Mouse (Mus musculus): Measurements from ENCODE around the gene Tamm41. TPM values are rescaled to one million over a fixed set of nuclear protein-coding genes. Genes with fewer than 3 reads are reported as not detected.

Gene Tamm41
- polyA plus RNA-seq, 1 experiment, result 11.7 TPM

DNA sequence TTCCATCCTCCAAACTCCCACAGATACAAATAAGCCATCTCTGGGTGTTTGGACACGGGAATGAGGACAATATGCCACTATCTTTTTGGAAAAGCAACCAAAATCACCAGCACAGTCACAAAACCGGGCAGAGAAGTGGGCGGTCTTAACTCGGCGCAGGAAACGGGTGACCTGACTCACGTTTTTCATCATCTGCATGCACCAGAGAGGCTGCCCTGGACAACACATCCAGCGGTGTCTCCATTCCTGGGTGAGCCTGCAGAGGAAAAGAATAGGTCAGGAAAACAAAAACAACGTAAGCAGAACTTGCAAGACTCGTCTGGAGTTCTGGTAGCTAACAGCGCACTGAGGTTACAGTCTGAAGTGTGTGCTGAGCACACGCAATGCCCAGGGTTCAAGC lies 79.9 kb downstream of the Tamm41 start:
- H3K27me3 ChIP-seq (replicated peaks), result peaks cover 70% of the 10 kb centered on the region
- no peaks in the 10 kb centered on the region for H3K36me3 ChIP-seq (replicated peaks; ENCODE audit: low read length)
- peaks cover 14% of the 10 kb centered on the region for H3K9me3 ChIP-seq
- TF ChIP-seq FLI1 (IDR thresholded peaks at IDR 0.05; ENCODE audit: low read length) (no peak), GATA1 (IDR thresholded peaks at IDR 0.05; ENCODE audit: borderline replicate concordance, low read length) (no peak)
- no peak overlapping the region for H3K4me3 ChIP-seq (replicated peaks)
- H3K4me1 ChIP-seq, result no peaks in the 10 kb centered on the region

GRCm38 (mm10) chr6:114954496-114954895 lies 83.2 kb downstream of the Tamm41 start:
- Histone ChIP-seq H3K4me3 (replicated peaks) (no peak overlapping the region), H3K27me3 (replicated peaks) (peaks cover 59% of the 10 kb centered on the region), H3K36me3 (replicated peaks; ENCODE audit: low read length) (no peaks in the 10 kb centered on the region), H3K9me3 (peaks cover 9% of the 10 kb centered on the region), H3K4me1 (no peaks in the 10 kb centered on the region)
- TF ChIP-seq FLI1 (IDR thresholded peaks at IDR 0.05; ENCODE audit: low read length) (no peak), GATA1 (IDR thresholded peaks at IDR 0.05; ENCODE audit: borderline replicate concordance, low read length) (no peak)

Other genes starting within 250 kb of the Tamm41 start
- gene Vgll4, start 67.9 kb downstream of the Tamm41 start, polyA plus RNA-seq (2012; ENCODE audit: insufficient read depth, low replicate concordance), result 30.5 and 59.7 TPM in 2 replicates
- 0.94 and 0.96 TPM in 2 replicates for gene Syn2, start 97.0 kb upstream of the Tamm41 start, polyA plus RNA-seq (2012; ENCODE audit: insufficient read depth, low replicate concordance)
- gene Gm17482, start 189.5 kb upstream of the Tamm41 start, polyA plus RNA-seq (2012; ENCODE audit: insufficient read depth, low replicate concordance), result not detected in 2 replicates
- not detected in 2 replicates for gene Timp4, start 214.3 kb upstream of the Tamm41 start, polyA plus RNA-seq (2012; ENCODE audit: insufficient read depth, low replicate concordance)

Measured in megakaryocyte, embryonic 14.5 days (primary cell).